Mouse (Mus musculus) intestine, embryonic 16.5 days (tissue): Measurements from ENCODE around the gene Cckbr. TPM values are rescaled to one million over a fixed set of nuclear protein-coding genes. Genes with fewer than 3 reads are reported as not detected.
A peak's percentile ranks its signal among the peaks of the same experiment; 100 is the strongest.

Experiments
- ATAC-seq: fragments of 200-750 bp; cut with Nextera tagmentation; 2 replicates; pipeline ENCODE4 v1.8.0; 2017; ENCODE audit warnings: moderate TSS enrichment, moderate library complexity
- H3K27ac ChIP-seq: fragments of 300-500 bp; sonication (generic); 2 replicates; pipeline ENCODE4 v1.5.1; 2014; ENCODE audit warnings: mild to moderate bottlenecking, low read length
- H3K27me3 ChIP-seq: fragments of 300-500 bp; sonication (generic); replicated peaks from 2 replicates; pipeline ENCODE4 v1.6.1; 2014; ENCODE audit warnings: low read length, control low read depth, mixed read lengths; ENCODE audit not compliant: control insufficient read depth, insufficient read depth
- H3K36me3 ChIP-seq: fragments of 300-500 bp; sonication (generic); 2 replicates; pipeline ENCODE4 v1.6.1; 2014; ENCODE audit warnings: low read length, control low read depth; ENCODE audit not compliant: control insufficient read depth, insufficient read depth
- H3K4me1 ChIP-seq: fragments of 300-500 bp; sonication (generic); 2 replicates; pipeline ENCODE4 v1.6.1; 2014; ENCODE audit warnings: low read length, control low read depth, mixed read lengths; ENCODE audit not compliant: control insufficient read depth, insufficient read depth
- H3K4me2 ChIP-seq: fragments of 300-500 bp; sonication (generic); 2 replicates; pipeline ENCODE4 v1.6.1; 2014; ENCODE audit warnings: low read depth, low read length, control low read depth
- H3K4me3 ChIP-seq: fragments of 300-500 bp; sonication (generic); 2 replicates; pipeline ENCODE4 v1.5.1; 2014; ENCODE audit warnings: mild to moderate bottlenecking, low read length
- H3K9ac ChIP-seq: fragments of 300-500 bp; sonication (generic); 2 replicates; pipeline ENCODE4 v1.6.1; 2014; ENCODE audit warnings: low read depth, low read length
- H3K9me3 ChIP-seq: fragments of 300-500 bp; sonication (generic); 2 replicates; pipeline ENCODE4 v1.6.1; 2016; ENCODE audit warnings: low read length, control low read depth; ENCODE audit not compliant: control insufficient read depth
- WGBS: fragments of 180-500 bp; shearing (Covaris S2); extraction: QIAGEN DNeasy Blood & Tissue Kit; methylation state at CpG from one replicate; pipeline ENCODE4 v1.1.7; 2014; 5-methylcytosine and 5-hydroxymethylcytosine counted together
- polyA plus RNA-seq: library from polyadenylated mRNA; unstranded; fragments of >200 nt; fragmentation: Nextera tagmentation; extraction: Ambion mirVana; gene quantifications from 2 replicates; pipeline ENCODE4 v1.2.1, GENCODE M21; 2015

The Cckbr gene
- polyA plus RNA-seq, result 0.10 and 0.13 TPM in 2 replicates

- Histone ChIP-seq H3K4me1 (0 out of 2 replicates have a peak, but pooled peaks cover 8% of the 10 kb centered on the region), H3K27ac (no peak within 1 kb of the TSS), H3K9me3 (no peaks in the 10 kb centered on the region), H3K4me2 (peak within 1 kb of the TSS; percentile 69), H3K9ac (no peak within 1 kb of the TSS), H3K36me3 (no peaks in the 10 kb centered on the region), H3K27me3 (peaks cover 16% of the 10 kb centered on the region), H3K4me3 (peak within 1 kb of the TSS; percentile 41)
- ATAC-seq, result peak; percentile 79
- 1% methylated on average over 31 of the region's 31 CpGs for WGBS
Observed at GRCm38 (mm10) chr7:105425424-105426043, at the start of gene Cckbr. TSS of gene Cckbr (plus strand) at chr7:105425731.

DNA sequence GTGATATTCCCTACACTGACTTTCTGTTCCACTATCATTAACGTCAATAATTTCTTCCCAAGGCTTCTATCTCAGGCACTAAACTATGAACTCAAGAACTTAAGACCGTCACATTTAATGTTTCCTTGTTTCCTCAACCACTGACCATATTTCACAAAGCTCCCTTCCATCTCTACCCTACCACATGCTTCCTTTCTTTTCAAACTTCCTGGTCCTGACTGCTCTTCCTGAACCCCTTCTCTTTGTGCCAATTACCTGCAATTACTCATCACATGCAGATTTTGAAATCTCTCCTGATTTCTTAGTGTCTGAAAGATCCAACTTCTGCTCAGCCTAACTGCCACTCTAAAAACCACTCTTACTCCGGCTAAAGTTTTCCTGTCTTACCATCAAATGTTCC, 45.2 kb upstream of the Cckbr start:
- no peak overlapping the region for H3K9ac ChIP-seq
- 92% methylated on average over 3 of the region's 3 CpGs for WGBS
- H3K4me1 ChIP-seq, result no peaks in the 10 kb centered on the region
- ATAC-seq, result no peak
- no peak overlapping the region for H3K27ac ChIP-seq
- no peak overlapping the region for H3K4me2 ChIP-seq
- peaks cover 30% of the 10 kb centered on the region for H3K36me3 ChIP-seq
- no peak overlapping the region for H3K4me3 ChIP-seq
- H3K27me3 ChIP-seq, result no peaks in the 10 kb centered on the region
- no peaks in the 10 kb centered on the region for H3K9me3 ChIP-seq

GRCm38 (mm10) chr7:105387696-105388095, 37.8 kb upstream of the Cckbr start:
- WGBS, result 84% methylated on average over 2 of the region's 2 CpGs
- no peak overlapping the region for H3K9ac ChIP-seq
- no peak for ATAC-seq
- peaks cover 24% of the 10 kb centered on the region for H3K36me3 ChIP-seq
- no peaks in the 10 kb centered on the region for H3K4me1 ChIP-seq
- no peaks in the 10 kb centered on the region for H3K9me3 ChIP-seq
- H3K27me3 ChIP-seq, result no peaks in the 10 kb centered on the region
- H3K27ac ChIP-seq, result no peak overlapping the region
- no peak overlapping the region for H3K4me2 ChIP-seq
- no peak overlapping the region for H3K4me3 ChIP-seq

- Histone ChIP-seq H3K27me3 (no peaks in the 10 kb centered on the region), H3K4me1 (peaks cover 2% of the 10 kb centered on the region; the same call in 1 of the 2 replicates), H3K36me3 (peaks cover 12% of the 10 kb centered on the region), H3K4me3 (no peak overlapping the region), H3K9ac (no peak overlapping the region), H3K9me3 (no peaks in the 10 kb centered on the region), H3K4me2 (no peak overlapping the region), H3K27ac (no peak overlapping the region)
- 88% methylated on average over 2 of the region's 2 CpGs for WGBS
- ATAC-seq, result no peak
Observed at GRCm38 (mm10) chr7:105390236-105390635, 35.3 kb upstream of the Cckbr start.

DNA sequence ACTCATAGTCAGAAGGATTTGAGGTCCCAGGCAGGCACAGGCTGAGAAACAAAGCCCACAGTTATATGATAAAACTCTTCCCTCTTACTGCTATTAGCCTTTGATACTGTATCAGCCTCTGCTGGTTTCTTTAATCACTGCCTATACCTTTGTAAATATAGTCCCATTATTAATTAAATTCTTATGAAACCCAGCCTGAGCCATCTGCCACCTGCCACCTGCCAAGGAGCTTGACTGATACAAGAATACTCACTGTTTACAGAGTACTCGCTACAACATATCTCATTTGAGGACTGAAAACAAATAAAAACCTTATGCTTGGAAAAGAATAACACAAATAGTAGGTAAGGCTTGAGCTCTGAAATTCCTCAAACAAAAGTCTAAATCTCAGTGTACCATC, 30.9 kb upstream of the Cckbr start:
- Histone ChIP-seq H3K27me3 (no peaks in the 10 kb centered on the region), H3K4me3 (no peak overlapping the region), H3K4me1 (peaks cover 10% of the 10 kb centered on the region; the same call in 1 of the 2 replicates), H3K36me3 (peaks cover 1% of the 10 kb centered on the region), H3K9me3 (no peaks in the 10 kb centered on the region), H3K4me2 (no peak overlapping the region), H3K9ac (no peak overlapping the region), H3K27ac (no peak overlapping the region)
- WGBS, result 66% methylated on average over 1 of the region's 1 CpGs
- ATAC-seq, result no peak

- Histone ChIP-seq H3K27ac (peak overlapping the region; percentile 90), H3K36me3 (no peaks in the 10 kb centered on the region), H3K9ac (no peak overlapping the region; the same call in 1 of the 2 replicates), H3K4me2 (peak overlapping the region; percentile 39), H3K4me1 (peaks cover 10% of the 10 kb centered on the region; the same call in 1 of the 2 replicates), H3K4me3 (no peak overlapping the region), H3K9me3 (no peaks in the 10 kb centered on the region), H3K27me3 (no peaks in the 10 kb centered on the region)
- peak; percentile 1; the same call in 1 of the 2 replicates for ATAC-seq
Observed at GRCm38 (mm10) chr7:105395131-105395820, 30.3 kb upstream of the Cckbr start.

- Histone ChIP-seq H3K4me2 (peak overlapping the region; percentile 39), H3K9me3 (no peaks in the 10 kb centered on the region), H3K9ac (no peak overlapping the region), H3K4me3 (no peak overlapping the region), H3K36me3 (no peaks in the 10 kb centered on the region), H3K4me1 (peaks cover 12% of the 10 kb centered on the region), H3K27ac (peak overlapping the region; percentile 90), H3K27me3 (no peaks in the 10 kb centered on the region)
- ATAC-seq, result no peak
Observed at GRCm38 (mm10) chr7:105396126-105396525, 29.4 kb upstream of the Cckbr start.

DNA sequence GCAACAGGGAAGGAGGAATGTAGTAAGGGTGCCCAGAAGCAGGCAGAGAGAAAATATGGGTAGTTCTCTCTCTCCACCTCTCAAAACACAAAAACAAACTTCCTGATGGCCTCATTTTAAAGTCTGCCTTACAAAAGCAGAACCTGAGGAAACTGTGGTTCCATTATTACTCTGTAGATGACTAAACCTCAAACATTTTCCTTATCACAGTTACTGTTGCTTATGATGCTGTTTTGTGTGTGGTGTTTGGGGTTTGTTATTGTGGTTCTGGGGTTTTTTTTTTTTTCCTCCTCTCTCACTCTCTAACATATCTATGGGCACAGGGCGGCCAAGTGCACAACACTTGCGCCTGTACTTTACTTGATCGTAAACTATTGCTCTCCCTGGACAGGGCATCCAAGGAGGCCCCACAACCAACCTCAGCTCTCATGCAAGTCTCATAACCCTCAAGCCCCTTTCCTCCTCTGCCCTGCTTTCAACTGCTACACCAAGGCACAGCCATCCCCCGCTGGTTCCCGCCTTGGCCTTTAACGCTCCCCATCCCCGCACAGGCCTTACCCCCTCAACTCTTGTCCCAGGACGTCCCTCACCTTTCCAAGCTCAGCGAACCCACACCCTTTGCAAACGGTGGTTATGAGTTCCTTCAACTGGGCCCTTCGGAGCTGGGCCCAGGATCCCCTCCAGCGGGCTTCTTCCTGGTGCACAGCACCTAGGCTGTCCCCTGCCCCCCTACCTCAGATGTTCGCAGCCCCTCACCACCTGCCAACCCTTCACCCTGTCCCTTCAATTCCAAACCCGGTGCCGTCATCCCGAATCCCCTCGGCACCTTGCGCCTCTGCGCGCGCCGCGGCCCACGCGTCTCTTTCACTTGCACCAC, 26.2 kb upstream of the Cckbr start:
- H3K36me3 ChIP-seq, result no peaks in the 10 kb centered on the region
- ATAC-seq, result no peak
- 1% methylated on average over 25 of the region's 25 CpGs for WGBS

More for the DNA sequence above, 26.2 kb upstream of the Cckbr start:
- Histone ChIP-seq H3K4me1 (peaks cover 13% of the 10 kb centered on the region), H3K4me3 (peak overlapping the region; percentile 95), H3K9me3 (no peaks in the 10 kb centered on the region), H3K27me3 (no peaks in the 10 kb centered on the region), H3K9ac (peak overlapping the region; percentile 84), H3K27ac (peak overlapping the region; percentile 74), H3K4me2 (peak overlapping the region; percentile 58)
